Mouse (Mus musculus): ENCODE measurements at regions not wholly inside any gene's neighbourhood (a gene's known extent, or its start where the extent isn't known, plus 50 kb on each side); places are given as distances from the start of the nearest gene placed in this dataset.

- no peak overlapping the region for H3K4me3 ChIP-seq
- H3K4me1 ChIP-seq = no peaks in the 10 kb centered on the region
- H3K9me3 ChIP-seq = no peaks in the 10 kb centered on the region
- H3K4me2 ChIP-seq = no peak overlapping the region
- H3K36me3 ChIP-seq (replicated peaks) = no peaks in the 10 kb centered on the region
- H3K27ac ChIP-seq = no peak overlapping the region
- no peak overlapping the region for H3K9ac ChIP-seq
- no peak; the same call in 1 of the 2 replicates for ATAC-seq (replicated peaks)
- no peaks in the 10 kb centered on the region for H3K27me3 ChIP-seq (replicated peaks)
Observed at GRCm38 (mm10) chr5:28568417-28568816, 101.4 kb upstream of the Shh start.

GRCm38 (mm10) chr5:28567341-28567905 is 100.4 kb upstream of the Shh start:
- Histone ChIP-seq H3K9me3 (no peaks in the 10 kb centered on the region), H3K4me2 (no peak overlapping the region), H3K36me3 (replicated peaks) (no peaks in the 10 kb centered on the region), H3K27ac (no peak overlapping the region), H3K4me1 (no peaks in the 10 kb centered on the region), H3K9ac (no peak overlapping the region), H3K4me3 (no peak overlapping the region), H3K27me3 (replicated peaks) (no peaks in the 10 kb centered on the region)
- ATAC-seq (replicated peaks) = no peak
- 74% methylated on average over 5 of the region's 5 CpGs for WGBS

GRCm38 (mm10) chr5:28563401-28563800 is 96.3 kb upstream of the Shh start:
- Histone ChIP-seq H3K4me2 (no peak overlapping the region), H3K9ac (no peak overlapping the region), H3K9me3 (no peaks in the 10 kb centered on the region), H3K36me3 (replicated peaks) (no peaks in the 10 kb centered on the region), H3K4me1 (no peaks in the 10 kb centered on the region), H3K4me3 (no peak overlapping the region), H3K27ac (no peak overlapping the region), H3K27me3 (replicated peaks) (no peaks in the 10 kb centered on the region)
- 8% methylated on average over 3 of the region's 3 CpGs for WGBS
- ATAC-seq (replicated peaks) = no peak

GRCm38 (mm10) chr5:28562917-28563316 is 95.9 kb upstream of the Shh start:
- Histone ChIP-seq H3K4me1 (no peaks in the 10 kb centered on the region), H3K9ac (no peak overlapping the region), H3K4me2 (no peak overlapping the region), H3K27ac (no peak overlapping the region), H3K9me3 (no peaks in the 10 kb centered on the region), H3K4me3 (no peak overlapping the region), H3K27me3 (replicated peaks) (no peaks in the 10 kb centered on the region), H3K36me3 (replicated peaks) (no peaks in the 10 kb centered on the region)
- 88% methylated on average over 1 of the region's 1 CpGs for WGBS
- no peak for ATAC-seq (replicated peaks)

- Histone ChIP-seq H3K9ac (no peak overlapping the region), H3K27me3 (replicated peaks) (no peaks in the 10 kb centered on the region), H3K4me1 (no peaks in the 10 kb centered on the region), H3K4me2 (no peak overlapping the region), H3K36me3 (replicated peaks) (no peaks in the 10 kb centered on the region), H3K4me3 (no peak overlapping the region), H3K27ac (no peak overlapping the region), H3K9me3 (no peaks in the 10 kb centered on the region)
- 86% methylated on average over 2 of the region's 2 CpGs for WGBS
- no peak for ATAC-seq (replicated peaks)
Observed at GRCm38 (mm10) chr5:28553543-28553942, 86.5 kb upstream of the Shh start.

GRCm38 (mm10) chr5:28530202-28530855 is 63.3 kb upstream of the Shh start:
- Histone ChIP-seq H3K4me1 (no peaks in the 10 kb centered on the region), H3K9ac (no peak overlapping the region), H3K9me3 (no peaks in the 10 kb centered on the region), H3K36me3 (replicated peaks) (no peaks in the 10 kb centered on the region), H3K27me3 (replicated peaks) (no peaks in the 10 kb centered on the region), H3K4me2 (no peak overlapping the region), H3K27ac (no peak overlapping the region), H3K4me3 (no peak overlapping the region)
- ATAC-seq (replicated peaks) = no peak
- WGBS = 36% methylated on average over 6 of the region's 6 CpGs

GRCm38 (mm10) chr5:28526435-28526834 is 59.4 kb upstream of the Shh start:
- H3K27me3 ChIP-seq (replicated peaks) = no peaks in the 10 kb centered on the region
- no peak overlapping the region for H3K27ac ChIP-seq
- no peak overlapping the region for H3K4me3 ChIP-seq
- WGBS = 38% methylated on average over 3 of the region's 3 CpGs
- no peaks in the 10 kb centered on the region for H3K36me3 ChIP-seq (replicated peaks)
- H3K4me2 ChIP-seq = no peak overlapping the region
- no peak overlapping the region for H3K9ac ChIP-seq
- no peaks in the 10 kb centered on the region for H3K9me3 ChIP-seq
- H3K4me1 ChIP-seq = no peaks in the 10 kb centered on the region
- ATAC-seq (replicated peaks) = no peak

GRCm38 (mm10) chr5:28520800-28521707 is 54.0 kb upstream of the Shh start:
- Histone ChIP-seq H3K9me3 (no peaks in the 10 kb centered on the region), H3K4me1 (peaks cover 7% of the 10 kb centered on the region; the same call in 1 of the 2 replicates), H3K4me3 (no peak overlapping the region), H3K9ac (no peak overlapping the region), H3K27ac (no peak overlapping the region), H3K27me3 (replicated peaks) (no peaks in the 10 kb centered on the region), H3K4me2 (no peak overlapping the region), H3K36me3 (replicated peaks) (no peaks in the 10 kb centered on the region)
- WGBS = 47% methylated on average over 9 of the region's 9 CpGs
- peak; percentile 56 for ATAC-seq (replicated peaks)

GRCm38 (mm10) chr5:28519059-28519543 is 52.0 kb upstream of the Shh start:
- Histone ChIP-seq H3K4me3 (no peak overlapping the region), H3K27ac (no peak overlapping the region), H3K4me2 (no peak overlapping the region), H3K9me3 (no peaks in the 10 kb centered on the region), H3K4me1 (peaks cover 7% of the 10 kb centered on the region; the same call in 1 of the 2 replicates), H3K36me3 (replicated peaks) (no peaks in the 10 kb centered on the region), H3K9ac (no peak overlapping the region), H3K27me3 (replicated peaks) (no peaks in the 10 kb centered on the region)
- no peak for ATAC-seq (replicated peaks)
- 90% methylated on average over 3 of the region's 3 CpGs for WGBS
